ENCODE assay signal across 8 mouse cellular contexts in the genomic region with DNA sequence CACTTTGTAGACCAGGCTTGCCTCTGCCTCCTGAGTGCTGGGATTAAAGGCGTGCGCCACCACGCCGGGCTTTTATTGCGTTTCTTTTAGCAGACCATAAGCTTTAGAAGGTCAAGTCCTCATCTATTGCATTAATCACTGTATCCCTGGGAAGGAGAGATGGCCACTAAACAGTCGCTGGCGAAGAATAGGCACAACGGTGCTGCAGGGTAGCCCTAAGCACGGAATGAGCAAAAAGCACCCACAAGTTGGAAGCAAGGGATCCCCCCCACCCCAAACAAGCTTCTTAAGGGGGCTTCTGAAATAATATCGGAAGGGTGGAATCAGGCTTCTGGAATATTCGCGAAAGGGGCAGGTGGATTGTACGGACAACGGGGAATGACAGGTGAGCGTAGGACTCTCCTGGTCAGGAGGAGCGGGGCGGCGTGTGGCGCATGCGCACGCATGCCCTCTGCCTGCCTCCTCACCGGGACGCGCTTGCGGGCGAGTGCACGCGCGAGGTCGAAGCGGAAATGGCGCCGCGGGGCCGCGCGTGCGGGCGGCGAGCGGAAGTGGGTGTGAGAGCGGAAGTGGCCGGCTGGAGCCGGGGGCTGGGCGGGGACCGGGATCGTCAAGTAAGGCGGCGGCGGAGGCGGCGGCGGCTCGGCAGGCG. TPM values are rescaled to one million over a fixed set of nuclear protein-coding genes. Genes with fewer than 3 reads are reported as not detected.
DNase-seq lines count a peak whose midpoint lies in the region; ATAC-seq lines count a peak whose summit lies in the region.

A gene (plus strand): TSS at position 147 of the 652 bp plus-strand sequence.

- ATAC-seq in inflammation-experienced regulatory T-cells, adult 6 months: peak; percentile 77
- peak; percentile 62 for ATAC-seq in megakaryocyte-erythroid progenitor cell, adult 5-6 weeks (replicated peaks; ENCODE audit: low FRiP score, low TSS enrichment, poor library complexity, severe bottlenecking)

- intact Hi-C loops in gastrocnemius, postnatal 14 days (cut with DNase I; ENCODE audit: low total_unique reads): loop anchor here (5.0 kb wide), 1 partner anchor 46 kb away; a partner anchor contains a TSS
- intact Hi-C loops in left cerebral cortex, postnatal 10 days (cut with DNase I): no loop called here

- peak; percentile 99 for DNase-seq in adrenal gland, adult (ENCODE audit: inconsistent age in 2 of 2, low spot score in 1 of 2)
- DNase-seq in embryo, embryonic 10.5 days (ENCODE audit: low spot score): peak; percentile 94
- DNase-seq in gastrocnemius, postnatal 14 days: peak; percentile 96
- DNase-seq in left cerebral cortex, postnatal 10 days (ENCODE audit: extremely low spot score in 1 of 2, low spot score in 2 of 2): peak; percentile 93 to 98
- peak; percentile 98 for DNase-seq in right cerebral cortex, postnatal 25 days
- DNase-seq in urinary bladder, postnatal 4 days (ENCODE audit: low spot score in 2 of 2): peak; percentile 96

RNA-seq across cellular contexts. Expression of the gene that starts here (rescaled TPM):
- total RNA-seq in gastrocnemius, postnatal 14 days (2021): 10 to 100 TPM; 75.2 to 85.6 TPM
- polyA plus RNA-seq in inflammation-experienced regulatory T-cells, adult 6 months (2017; shearing (Covaris generic)): 100 to 1,000 TPM; 611 to 878 (median 637) TPM
- total RNA-seq in left cerebral cortex, postnatal 10 days (2021): 100 to 1,000 TPM; 316 to 324 TPM
- total RNA-seq in megakaryocyte-erythroid progenitor cell, adult 5-6 weeks (2014; fragmentation: Nextera tagmentation): 211 and 242 TPM in 2 replicates
- total RNA-seq in megakaryocyte-erythroid progenitor cell, adult 5-6 weeks (2017): 228 and 233 TPM in 2 replicates

Comparison
In these comparisons a context has a peak if more than half of its experiments do, and no peak if none do; other contexts are left out.
1. Peak in every context shown above with its lines: DNase-seq and ATAC-seq.